Mouse (Mus musculus) CD4-positive naive resting alpha-beta T cell, adult 76 days (primary cell): ENCODE measurements around the gene Abhd16b. TPM values are rescaled to one million over a fixed set of nuclear protein-coding genes. Genes with fewer than 3 reads are reported as not detected.

ENCODE experiments used
- total RNA-seq: library from RNA; stranded (reverse); gene quantifications from one replicate; pipeline ENCODE4 v1.2.4, GENCODE M21; 2023

Abhd16b gene
- total RNA-seq, result not detected

DNA sequence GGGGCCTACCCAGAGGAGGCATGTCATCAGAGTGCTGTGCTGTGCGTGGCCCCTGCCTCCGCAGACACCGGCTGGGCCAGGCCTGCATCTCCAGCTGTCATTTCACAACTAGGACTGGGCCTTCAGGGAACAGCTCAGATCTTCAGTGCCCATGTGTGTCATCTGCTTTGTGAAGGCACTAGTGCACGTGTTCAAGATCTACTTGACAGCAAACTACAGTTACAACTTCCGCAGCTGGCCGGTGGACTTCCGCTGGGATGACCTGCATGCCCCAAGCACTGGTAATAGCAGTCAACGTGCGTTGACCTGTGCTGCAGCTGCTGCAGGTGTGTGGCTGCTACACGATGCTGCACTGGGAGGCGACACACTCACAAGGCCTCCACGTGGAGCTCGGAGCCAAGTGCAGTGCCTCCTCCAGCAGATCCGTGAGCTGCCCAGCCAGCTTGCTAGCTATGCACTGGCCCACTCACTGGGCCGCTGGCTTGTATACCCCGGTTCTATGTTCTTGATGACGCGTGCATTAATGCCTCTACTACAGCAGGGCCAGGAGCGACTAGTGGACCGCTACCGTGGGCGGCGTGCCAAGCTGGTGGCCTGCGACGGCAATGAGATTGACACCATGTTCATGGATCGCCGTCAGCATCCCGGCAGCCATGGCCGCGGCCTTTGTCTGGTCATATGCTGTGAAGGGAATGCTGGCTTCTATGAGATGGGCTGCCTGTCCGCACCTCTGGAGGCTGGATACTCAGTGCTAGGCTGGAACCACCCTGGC lies at the start of gene Abhd16b:
Gene Abhd16b, plus strand, starts transcription at position 51 of the 772 bp plus-strand sequence.

DNA sequence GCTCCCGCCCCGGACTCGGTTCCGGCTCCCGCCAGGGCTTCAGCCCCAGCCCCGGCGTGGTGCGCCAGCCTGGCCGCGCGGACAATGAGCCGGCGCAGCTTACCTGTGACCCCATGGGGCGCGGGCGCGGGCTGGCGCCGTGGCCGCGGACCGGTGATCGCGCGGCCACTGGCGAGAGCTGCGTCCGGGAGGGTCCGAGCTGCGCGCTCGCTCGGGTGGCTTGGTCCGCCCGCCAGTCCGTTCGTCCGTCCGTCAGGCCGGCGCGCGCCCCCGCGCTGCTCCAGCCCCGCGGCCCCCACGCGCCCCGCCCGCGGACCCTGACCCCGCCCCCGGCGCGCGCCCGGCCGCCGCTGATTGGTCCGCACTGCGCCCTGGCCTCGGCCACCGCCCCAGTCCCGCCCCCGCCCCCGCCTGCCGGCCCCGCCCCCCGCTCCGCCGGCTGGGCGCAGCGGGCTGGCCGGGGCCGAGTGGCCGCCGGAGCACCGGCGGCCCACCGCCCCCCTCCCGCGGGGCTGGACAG lies 33.8 kb upstream of the Abhd16b start, which contains the start of gene Zbtb46:
Gene Zbtb46, minus strand, starts transcription at position 274 of the 520 bp plus-strand sequence.

DNA sequence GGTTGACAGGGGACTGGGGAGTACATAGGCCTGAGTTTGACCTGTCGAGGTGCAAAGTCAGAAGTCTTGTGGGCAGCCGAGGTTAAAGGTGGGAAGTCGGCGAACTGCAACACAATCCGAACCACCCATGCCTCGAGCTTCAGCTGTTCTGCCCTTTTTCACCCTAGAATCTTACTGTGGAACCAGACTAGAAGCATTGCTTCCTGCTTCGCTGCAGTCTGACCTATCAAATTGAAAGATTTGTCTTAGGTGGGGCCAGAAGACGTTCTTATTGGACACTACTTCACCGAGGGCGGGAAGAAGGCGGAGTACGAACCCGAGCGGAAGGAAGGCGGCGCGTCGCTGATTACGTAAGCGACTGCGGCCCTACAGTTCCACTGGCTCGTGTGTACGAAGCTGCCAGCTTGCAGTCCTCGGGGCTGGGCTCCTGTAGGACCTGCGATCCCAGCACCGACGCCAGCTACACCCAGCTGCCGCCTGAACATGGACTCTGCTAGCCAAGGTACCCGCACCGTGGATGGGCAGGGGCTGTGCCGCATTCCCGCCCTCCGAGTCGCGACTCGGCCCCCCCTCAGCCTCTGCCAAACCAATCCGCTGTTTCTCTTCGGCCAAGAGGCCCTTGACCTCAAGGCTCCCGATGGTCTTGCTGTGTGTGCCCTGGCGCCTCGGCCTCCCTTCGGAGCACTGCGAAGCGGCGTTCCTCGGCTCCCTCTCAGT lies 4.0 kb downstream of the Abhd16b start, which contains the start of gene Tpd52l2:
Gene Tpd52l2, plus strand, starts transcription at position 312 of the 717 bp plus-strand sequence.

DNA sequence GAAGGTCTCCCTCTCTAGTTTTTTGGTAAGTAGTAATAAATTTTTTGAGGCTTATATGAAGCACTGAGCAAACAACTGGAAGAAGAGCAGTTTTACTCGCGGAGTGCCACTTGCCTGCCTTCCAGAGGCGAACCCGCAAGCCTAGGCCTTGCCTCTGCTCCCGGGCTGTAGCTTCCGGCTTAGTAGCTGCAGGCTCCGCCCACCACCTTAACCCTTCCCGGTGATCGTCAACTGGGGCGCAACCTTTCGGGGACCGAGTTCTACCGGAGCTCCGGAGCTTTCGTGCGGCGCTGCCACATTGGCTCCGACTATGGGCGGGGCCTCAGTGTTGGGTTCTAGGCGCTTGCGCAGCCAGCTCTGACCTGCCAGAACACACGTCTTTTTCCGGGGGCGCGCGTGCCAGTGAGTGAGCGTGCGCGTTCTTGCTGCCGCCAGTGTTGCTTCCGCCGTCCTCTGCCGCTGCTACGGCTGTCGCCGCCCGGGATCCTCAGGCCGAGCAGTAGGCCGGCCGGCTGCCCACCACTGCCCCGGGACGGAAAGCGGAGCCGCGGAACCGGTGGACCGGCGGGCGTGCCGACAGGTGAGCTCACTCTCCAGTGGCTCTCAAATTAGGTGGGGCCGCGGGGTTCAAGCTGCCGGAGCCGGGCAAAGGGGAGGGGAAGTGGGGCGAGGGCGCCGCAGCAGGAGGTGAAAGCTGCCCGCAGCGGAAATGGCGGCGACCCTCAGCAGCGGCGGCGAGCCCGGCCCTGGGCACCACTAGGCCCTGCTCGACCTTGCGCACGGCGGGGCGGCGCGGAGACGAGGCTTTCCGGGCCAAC lies 27.3 kb downstream of the Abhd16b start, which contains the start of gene Dnajc5:
Gene Dnajc5, plus strand, starts transcription at position 368 of the 818 bp plus-strand sequence.

Other genes with a start within 250 kb of the Abhd16b start
- 53.9 TPM for gene Gmeb2, start 205.2 kb upstream of the Abhd16b start, total RNA-seq
- not detected for gene Stmn3, start 178.7 kb upstream of the Abhd16b start, total RNA-seq
- gene Rtel1, start 173.5 kb upstream of the Abhd16b start, total RNA-seq, result 115 TPM
- gene Zgpat, start 128.3 kb upstream of the Abhd16b start, total RNA-seq, result 102 TPM
- gene Arfrp1, start 127.8 kb upstream of the Abhd16b start, total RNA-seq, result 82.0 TPM
- gene Lime1, start 113.1 kb upstream of the Abhd16b start, total RNA-seq, result 214 TPM
- gene Zbtb46, start 33.8 kb upstream of the Abhd16b start, total RNA-seq, result 0.76 TPM
- 94.1 TPM for gene Tpd52l2, start 3.9 kb downstream of the Abhd16b start, total RNA-seq
- 123 TPM for gene Dnajc5, start 27.3 kb downstream of the Abhd16b start, total RNA-seq
- gene Uckl1, start 91.7 kb downstream of the Abhd16b start, total RNA-seq, result 108 TPM
- 60.9 TPM for gene Prpf6, start 98.7 kb downstream of the Abhd16b start, total RNA-seq
- gene Zfp512b, start 99.6 kb downstream of the Abhd16b start, total RNA-seq, result 62.2 TPM
- 10.6 TPM for gene Samd10, start 106.0 kb downstream of the Abhd16b start, total RNA-seq
- gene Gm29797, start 163.8 kb downstream of the Abhd16b start, total RNA-seq, result not detected
- gene Sox18, start 178.4 kb downstream of the Abhd16b start, total RNA-seq, result not detected
- 20.5 TPM for gene Tcea2, start 187.1 kb downstream of the Abhd16b start, total RNA-seq
- gene Rgs19, start 200.8 kb downstream of the Abhd16b start, total RNA-seq, result 90.7 TPM
- not detected for gene Lkaaear1, start 205.2 kb downstream of the Abhd16b start, total RNA-seq
- 0.62 TPM for gene Oprl1, start 221.8 kb downstream of the Abhd16b start, total RNA-seq